Mouse (Mus musculus) 3T3-L1 (cell line): ENCODE data around the gene Casq2.
A peak's percentile ranks its signal among the peaks of the same experiment; 100 is the strongest.

Experiments
- DNase-seq: peaks from one replicate; pipeline ENCODE4 v3.0.0-alpha.2; 2015; ENCODE audit warnings: low read depth, low spot score

Gene Casq2

GRCm38 (mm10) chr3:102164911-102165310 is 78.7 kb downstream of the Casq2 start:
- no peak for DNase-seq

DNA sequence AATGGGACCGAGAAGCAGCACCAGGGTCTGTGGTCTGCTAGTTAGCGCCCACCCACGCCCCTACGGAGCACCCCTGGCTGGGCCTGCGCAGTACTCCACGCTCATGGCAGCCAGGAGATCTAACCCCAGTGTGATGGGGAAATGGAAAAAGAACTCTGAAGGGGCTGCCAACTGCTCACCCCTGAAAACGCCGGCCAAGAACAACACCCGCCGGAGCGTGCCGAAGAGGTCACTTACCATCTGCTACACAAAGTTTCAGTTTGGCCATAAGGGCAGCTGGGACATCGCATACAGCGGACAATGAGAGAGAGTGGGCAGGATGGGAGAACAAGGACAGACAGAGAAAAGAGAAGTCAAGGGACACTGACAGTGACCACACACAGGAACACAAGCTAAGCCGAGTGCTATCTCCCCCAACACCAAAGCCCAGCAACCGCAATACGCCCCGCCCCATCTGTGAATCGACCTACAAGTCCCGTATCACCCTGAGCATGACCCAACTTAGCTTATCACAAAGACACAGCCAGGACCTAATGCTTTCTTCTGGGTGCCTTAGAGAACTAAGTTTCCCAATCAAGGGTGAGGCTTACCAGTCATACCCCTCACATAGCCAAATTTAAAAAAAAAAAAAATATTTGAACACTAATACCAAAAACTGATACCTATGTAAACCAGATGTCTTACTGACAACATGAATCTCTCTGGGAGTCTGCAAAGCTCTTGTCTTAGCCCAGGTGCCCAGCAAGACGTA is 79.5 kb downstream of the Casq2 start:
- no peak for DNase-seq

- no peak for DNase-seq
These were observed 80.0 kb downstream of the Casq2 start for GRCm38 (mm10) chr3:102166287-102166620.

DNA sequence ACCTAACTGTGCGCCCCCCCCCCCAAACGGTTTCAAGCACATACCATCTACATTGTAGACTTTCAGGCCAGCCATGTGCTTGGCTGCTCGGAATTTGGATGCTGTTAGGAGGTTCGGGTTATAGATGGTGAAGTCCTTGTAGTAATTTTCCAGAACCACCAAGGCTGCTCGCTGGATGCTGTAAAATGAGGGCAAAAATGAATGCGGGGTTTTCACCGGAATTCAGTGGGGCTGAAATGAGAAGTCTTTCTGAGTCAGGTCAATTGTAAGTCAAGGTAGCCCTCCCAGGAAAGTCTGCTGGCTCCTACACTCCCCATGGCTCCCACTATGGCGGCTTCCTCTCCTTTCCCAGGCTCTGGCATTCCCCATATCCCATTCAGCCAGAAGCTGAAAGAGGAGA is 80.6 kb downstream of the Casq2 start:
- DNase-seq = no peak

DNA sequence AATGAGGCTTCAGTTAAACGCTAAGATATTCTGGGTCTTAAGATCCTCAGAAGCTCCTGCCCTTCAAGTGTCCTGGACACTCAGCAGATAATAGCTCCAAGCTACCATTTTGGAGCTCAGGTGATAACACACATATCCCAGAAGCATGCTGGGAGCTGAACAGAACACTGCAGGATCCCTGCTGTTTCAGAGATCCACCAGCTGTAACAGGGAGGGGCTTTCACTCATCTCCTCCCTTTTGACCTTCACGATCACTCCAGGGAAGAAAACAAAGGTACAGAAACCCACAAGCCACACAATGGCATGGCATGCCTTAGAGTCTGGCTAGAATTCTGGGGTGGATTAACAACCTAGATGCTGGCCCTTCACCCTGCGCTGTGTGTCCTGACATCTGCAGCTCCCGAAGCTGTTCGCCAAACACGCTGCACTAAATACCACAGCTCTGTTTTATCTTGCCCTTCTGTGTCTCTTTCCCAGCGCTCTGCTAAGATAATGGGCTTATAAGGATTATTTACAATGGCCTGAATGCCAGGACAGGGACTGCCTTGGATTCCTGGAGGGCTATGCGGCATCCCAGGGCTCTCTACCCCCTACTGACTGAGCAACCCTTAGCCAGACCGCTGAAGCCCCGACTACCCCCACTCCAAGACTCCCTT is 81.5 kb downstream of the Casq2 start:
- DNase-seq = no peak

GRCm38 (mm10) chr3:102169197-102169905 is 83.1 kb downstream of the Casq2 start:
- peak; percentile 99 for DNase-seq

- peak; percentile 79 for DNase-seq
These were observed 88.1 kb downstream of the Casq2 start for GRCm38 (mm10) chr3:102174118-102174865.

- no peak for DNase-seq
These were observed 89.5 kb downstream of the Casq2 start for GRCm38 (mm10) chr3:102175701-102176100.

- no peak for DNase-seq
These were observed 89.9 kb downstream of the Casq2 start for GRCm38 (mm10) chr3:102176116-102176515.

GRCm38 (mm10) chr3:102177837-102178615 is 91.8 kb downstream of the Casq2 start:
- peak; percentile 59 for DNase-seq

GRCm38 (mm10) chr3:102179869-102180268 is 93.7 kb downstream of the Casq2 start:
- DNase-seq = no peak

- no peak for DNase-seq
These were observed 94.5 kb downstream of the Casq2 start for GRCm38 (mm10) chr3:102180746-102181145.

DNA sequence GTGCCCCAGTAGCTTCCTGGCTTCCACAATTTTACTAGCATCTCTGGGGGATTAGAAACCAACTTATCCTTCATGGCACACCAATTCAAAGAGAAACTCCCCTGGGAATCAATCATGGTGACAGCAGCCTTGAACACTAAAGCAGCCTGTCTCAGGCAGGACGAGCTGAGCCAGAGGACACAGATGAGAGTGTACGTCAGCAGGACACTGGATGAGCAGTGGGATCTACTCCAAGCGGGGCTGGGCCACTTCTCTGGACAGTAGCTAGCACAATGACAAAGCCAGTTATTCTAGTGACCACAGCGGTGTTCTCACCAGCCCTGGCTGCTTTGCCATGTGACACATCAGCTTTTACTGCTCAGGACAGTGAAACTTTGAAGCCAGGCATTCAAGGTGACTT is 95.0 kb downstream of the Casq2 start:
- no peak for DNase-seq

DNA sequence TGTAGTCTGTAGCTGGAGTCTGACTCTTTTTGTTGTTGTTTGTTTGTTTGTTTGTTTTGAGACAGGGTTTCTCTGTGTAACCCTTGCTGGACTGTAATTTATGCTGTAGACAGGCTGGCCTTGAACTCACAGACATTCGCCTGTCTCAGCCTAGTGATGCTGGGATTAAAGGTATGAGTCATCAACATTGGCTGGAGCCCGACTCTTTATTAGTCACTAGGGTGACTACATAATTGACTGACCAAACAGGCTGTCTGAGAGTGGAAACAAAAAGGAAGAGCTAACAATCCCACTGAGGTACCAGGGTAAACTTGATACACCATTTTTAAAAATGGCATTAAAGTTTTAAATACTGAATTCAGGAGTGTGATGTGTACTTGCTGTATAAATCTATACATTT is 96.4 kb downstream of the Casq2 start:
- DNase-seq = peak; percentile 72

DNA sequence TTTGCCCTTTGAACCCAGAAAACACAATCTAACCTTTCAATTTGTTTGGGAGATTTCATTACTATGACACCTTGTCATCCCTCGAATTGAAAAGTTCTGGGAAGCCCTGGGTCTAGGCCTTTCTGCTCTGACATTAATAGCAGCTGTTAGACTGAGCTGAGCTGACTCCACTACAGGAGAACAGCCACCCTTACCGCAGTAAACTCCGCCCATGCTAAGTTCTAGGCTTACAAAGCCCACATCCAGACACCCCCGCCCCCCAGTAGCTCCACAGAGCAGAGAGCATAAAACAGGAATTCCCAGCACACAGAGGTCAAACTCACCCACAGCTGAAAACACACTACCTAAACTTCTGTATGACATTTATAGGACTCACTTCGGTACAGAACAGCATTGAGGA is 98.5 kb downstream of the Casq2 start:
- no peak for DNase-seq

- DNase-seq = peak; percentile 87
These were observed 101.2 kb downstream of the Casq2 start for GRCm38 (mm10) chr3:102187401-102187800.

GRCm38 (mm10) chr3:102188972-102189371 is 102.8 kb downstream of the Casq2 start:
- no peak for DNase-seq

DNA sequence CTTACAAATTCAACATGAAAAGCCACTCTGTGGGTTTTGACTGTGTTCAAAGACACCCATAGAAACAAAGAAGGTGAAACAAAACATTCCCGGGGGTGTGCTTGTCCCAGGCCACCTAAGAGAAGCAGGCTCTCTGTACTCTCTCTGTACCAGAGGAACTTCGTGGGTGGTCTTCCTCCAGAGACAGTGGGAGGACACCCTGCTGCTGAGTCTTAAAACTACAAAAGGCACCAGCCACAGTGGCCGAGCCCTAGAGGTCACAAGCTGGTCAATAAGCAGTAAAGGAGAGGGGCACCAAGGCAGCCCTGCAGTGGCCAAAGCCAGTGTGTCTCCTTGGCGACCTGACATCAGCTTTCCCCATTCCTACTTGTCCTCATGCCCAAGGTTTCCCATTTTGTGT is 103.8 kb downstream of the Casq2 start:
- DNase-seq = no peak

DNA sequence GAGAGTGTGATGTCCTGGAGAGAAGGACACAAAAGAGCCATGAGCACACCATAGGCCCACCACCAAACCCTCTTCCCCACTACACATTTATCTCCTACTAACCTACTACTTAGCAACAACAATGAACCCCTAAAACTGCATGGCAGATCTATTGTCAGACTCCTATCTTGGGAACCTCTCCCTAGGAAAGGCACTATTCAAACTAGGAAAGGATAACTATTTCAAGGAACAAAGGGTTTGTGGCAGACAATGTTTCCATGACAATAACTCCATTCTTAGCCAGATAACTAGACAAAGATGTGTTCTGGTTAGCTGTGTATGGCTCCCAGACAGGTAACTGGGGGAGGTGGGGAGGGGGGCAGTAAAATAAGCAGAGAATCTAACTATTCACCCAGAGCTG is 104.4 kb downstream of the Casq2 start:
- no peak for DNase-seq

DNA sequence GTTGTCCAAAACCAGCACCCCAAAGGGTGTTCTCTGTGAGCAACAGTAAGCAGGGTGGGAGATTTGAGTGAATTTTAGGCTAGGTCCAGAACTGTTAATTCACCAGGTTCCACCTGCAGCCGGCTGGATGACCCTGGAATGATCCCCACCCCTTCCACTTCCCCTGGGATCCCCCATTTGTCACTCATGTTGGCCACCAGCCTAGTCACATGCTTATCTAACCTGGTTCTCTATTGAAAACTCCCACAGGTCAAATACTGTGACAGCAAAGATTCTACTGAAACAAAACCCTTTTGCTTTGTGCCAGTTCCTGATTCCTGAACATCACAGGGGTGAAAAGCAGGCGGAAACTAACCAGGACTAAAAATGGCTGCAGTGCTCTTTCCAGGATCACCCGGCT is 105.4 kb downstream of the Casq2 start:
- DNase-seq = no peak

GRCm38 (mm10) chr3:102192621-102193020 is 106.4 kb downstream of the Casq2 start:
- DNase-seq = peak; percentile 82
